Mouse (Mus musculus): ENCODE data around the gene Pip5k1b. TPM values are rescaled to one million over a fixed set of nuclear protein-coding genes. Genes with fewer than 3 reads are reported as not detected.

Pip5k1b gene
- total RNA-seq, 2 experiments from 2014 or later: 68.7 to 78.5 TPM

GRCm38 (mm10) chr19:24300994-24301767 lies 254.5 kb downstream of the Pip5k1b start:
- DNase-seq: peak; percentile 62 to 69

GRCm38 (mm10) chr19:24293537-24293936 lies 262.1 kb downstream of the Pip5k1b start:
- DNase-seq: no peak

GRCm38 (mm10) chr19:24284187-24284586 lies 271.5 kb downstream of the Pip5k1b start:
- DNase-seq: no peak

DNA sequence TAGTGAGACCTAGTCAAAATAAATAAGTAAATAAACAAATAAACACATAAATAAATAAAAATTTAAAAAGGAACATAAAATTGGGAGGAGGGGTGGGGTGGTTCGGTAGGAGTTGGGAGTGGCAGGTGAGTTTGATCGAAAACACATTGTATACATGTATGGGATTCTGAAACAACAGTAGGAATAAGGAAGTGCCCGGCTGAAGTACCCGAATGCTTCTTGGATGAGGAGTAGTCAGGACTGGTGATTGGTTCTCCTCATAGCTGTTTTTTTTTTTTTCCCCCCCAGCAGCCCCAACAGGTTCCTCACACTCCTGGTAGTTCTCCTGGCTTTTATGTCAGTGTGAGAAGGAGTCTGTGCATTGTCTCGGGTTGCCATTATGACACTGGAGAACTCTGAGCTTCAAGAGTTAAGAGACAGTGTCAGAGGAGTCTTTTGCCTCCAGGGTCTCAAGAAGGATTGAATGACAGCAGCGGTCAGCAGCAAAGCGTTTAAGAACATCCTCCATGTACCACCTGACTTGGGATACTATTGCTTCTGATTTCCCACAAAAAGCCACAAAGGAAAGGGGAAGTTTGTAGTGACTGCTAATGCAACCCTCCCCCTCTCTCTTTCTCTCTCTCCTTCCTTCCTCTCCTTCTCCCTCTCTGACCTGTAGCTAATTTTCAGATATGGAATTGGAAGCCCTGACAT lies 274.2 kb downstream of the Pip5k1b start:
- no peak for DNase-seq

GRCm38 (mm10) chr19:24280601-24281228 lies 275.0 kb downstream of the Pip5k1b start, which contains the start of gene Fxn:
Gene Fxn, minus strand, starts transcription at chr19:24280605.
- DNase-seq: no peak

GRCm38 (mm10) chr19:24279706-24280600 lies 275.7 kb downstream of the Pip5k1b start:
- DNase-seq: peak; percentile 75 to 78

DNA sequence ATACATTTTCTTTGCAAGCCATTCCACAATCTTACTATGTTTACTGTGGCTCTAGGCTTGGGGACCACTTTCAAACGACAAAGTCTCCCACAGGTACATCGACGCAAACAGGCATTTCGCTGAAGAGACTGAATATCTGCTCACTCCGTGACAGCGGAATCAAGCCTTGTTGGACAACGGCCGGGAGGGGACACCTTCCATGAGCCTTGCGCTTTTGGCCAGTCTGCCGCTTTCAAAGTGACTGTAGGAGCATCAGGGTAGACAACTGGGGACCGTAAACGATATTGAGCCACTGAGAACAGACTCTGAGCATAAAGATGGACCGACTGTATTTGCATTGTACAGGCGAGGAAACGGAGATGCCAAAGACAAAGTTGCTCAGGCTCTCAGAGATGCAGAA lies 276.8 kb downstream of the Pip5k1b start:
- DNase-seq: no peak

DNA sequence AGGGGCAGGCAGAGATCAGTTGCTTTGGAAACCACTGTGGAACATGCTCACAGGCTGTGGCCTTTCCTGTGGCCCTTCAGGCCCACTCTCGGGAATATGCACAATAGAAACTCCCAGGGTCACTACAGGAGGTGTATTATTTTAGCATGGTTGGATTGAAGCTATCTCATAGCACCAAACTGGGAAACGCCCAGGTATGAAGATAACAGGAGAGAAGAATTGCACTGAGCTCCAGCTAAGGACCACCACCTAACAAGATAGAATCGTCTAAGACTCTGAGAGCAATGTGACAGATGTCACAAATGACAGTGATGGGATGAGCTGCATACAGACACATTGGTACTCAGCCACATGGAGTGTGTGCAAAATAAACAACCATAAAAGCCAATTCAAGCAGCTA lies 281.4 kb downstream of the Pip5k1b start:
- no peak for DNase-seq

DNA sequence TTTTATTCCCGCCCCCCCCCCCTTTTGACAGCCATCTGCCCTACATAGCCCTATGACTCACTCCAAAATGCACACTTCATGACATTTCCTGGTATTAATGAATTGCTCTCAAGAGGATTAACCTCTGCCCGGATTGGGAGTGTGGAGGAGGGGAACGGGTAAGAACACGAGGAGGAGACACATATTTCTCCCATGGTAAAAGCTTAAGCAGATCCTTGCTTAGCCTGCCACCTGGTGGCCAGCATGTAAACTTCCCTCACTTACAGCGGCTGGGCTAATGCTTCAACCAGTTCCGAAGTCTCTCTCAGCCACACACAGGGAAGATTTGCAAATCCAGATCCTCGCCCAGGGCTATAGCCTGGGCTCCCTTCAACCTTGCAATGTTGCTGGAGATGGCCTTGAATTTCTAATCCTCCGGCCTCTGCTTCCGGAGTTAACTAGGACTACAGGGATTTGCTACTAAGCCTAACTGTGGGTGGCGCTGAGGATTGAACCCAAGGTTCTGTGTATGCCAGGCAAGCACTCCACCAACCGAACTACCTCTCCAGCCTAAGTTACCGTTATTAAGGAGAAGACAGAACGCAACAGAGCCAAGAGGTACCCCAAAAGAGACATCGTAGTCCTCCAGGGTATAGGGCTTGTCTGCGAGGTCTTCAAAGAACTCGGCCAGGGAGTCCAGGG lies 283.8 kb downstream of the Pip5k1b start:
- DNase-seq: peak; percentile 70 to 83

DNA sequence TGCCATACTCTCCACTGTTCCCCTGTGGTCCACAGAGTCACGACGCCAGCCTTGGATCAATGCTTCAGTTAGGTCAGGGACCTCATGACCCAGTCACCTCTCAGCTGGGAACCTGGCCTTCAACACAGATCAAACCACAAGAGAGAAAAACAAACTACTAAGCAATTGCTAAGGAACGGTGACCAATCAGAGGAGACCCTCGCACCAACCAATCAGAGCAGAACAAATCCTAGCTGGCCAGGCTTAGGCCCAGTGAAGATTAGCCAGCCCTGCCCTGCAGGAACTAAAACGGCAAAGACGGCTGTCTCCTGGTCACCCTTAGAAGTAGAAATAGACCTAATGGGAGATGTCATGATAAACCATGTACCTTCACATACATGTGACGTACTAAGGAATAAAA lies 284.3 kb downstream of the Pip5k1b start:
- no peak for DNase-seq

DNA sequence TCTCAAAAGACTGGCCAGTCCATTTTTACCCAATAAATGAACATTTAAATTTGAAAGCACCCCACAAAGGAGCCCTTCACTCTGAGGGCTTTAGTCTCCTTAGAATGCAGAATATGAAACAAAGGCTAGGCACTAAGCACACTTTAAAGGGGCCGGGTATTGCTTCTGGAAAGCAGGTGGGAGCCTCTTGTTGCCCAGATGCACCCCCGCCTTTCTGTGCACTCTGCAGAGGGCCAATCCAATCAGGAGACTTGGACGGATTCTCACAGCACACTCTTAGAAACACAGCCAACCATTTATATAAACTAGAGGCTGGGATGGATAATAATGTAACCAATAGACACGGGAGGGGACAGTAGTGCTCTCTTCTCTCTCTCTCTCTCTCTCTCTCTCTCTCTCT lies 287.1 kb downstream of the Pip5k1b start:
- no peak for DNase-seq

GRCm38 (mm10) chr19:24266046-24266830 lies 289.4 kb downstream of the Pip5k1b start:
- DNase-seq: no peak

DNA sequence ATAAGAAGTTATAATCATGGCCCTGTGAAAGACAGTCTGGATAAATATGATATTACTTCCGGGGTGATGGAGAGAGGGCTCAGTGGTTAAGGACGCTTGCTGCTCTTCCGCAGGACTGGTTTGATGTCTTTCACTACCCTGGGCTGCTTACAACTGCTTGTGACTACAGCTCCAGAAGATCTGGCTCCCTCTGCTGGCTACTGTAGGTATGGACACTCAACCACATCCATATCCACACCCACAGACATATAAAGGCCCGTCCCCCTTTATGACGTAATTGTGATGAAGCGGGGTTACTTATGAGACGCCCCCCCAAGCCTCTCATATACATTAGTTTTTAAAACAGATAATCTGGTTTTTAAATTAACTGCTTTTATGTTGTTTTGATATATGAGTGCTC lies 290.7 kb downstream of the Pip5k1b start:
- DNase-seq: peak; percentile 62 to 75

DNA sequence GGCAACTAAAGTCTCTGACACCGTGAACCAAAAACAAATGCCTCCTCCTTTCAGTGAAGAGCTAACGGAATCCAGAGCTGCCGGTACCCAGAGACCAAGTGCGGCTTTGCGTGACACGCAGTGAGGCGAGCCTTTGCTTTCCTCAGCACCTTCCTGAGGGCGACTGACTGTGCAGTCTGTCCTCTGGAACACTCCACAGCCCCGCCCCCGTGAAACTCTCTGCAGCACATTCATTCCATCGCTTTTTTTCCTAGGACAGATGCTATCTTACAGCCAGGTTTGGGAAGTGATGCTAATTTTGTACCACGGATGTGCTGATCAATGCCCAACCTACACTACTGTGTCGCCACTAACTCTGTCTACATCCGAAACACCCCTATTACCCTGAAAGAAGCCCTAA lies 292.9 kb downstream of the Pip5k1b start:
- DNase-seq: no peak

DNA sequence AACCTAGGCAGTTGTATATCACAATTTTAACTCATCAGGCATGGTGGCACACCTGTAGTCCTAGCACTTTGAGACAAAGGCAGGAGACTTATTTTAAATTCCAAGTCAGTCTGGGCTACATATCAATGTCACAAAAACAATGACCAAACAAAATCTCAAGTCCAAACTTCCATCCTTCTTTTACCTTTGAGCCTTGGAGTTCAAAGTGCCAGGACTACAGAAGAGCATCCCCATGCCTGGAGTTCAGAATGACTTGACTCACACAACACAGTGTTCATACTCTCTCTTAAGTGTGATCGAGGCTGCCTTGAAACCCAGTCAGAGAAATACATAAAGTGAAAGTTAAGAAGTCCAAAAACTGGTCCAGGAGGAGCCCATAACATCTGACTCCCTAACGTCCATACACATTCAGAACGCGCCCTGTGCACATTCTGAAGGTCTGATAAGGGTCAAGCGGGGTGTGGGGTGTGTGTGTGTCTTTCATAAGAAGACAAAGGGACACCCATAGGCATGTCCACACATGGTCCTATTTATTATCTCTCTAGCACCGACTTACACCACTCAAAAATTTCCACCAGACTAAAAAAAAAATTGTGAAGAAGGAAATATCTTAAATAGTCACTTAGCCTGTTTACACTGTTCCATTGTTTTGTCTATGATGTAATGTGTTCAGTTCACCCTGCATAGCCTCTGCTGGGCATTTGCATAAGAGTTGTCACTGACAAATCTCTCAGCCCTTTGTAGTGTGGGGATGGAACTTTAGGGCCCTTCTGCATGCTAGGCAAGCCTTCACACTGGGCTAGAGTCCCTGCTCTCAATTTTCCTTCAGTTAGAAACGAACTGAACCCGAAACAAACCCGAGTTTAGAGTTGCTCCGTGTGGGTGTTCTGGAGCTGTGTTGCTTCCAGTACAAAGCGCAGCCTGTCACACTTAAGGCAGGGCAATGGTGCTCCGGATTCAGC lies 296.0 kb downstream of the Pip5k1b start:
- no peak for DNase-seq

DNA sequence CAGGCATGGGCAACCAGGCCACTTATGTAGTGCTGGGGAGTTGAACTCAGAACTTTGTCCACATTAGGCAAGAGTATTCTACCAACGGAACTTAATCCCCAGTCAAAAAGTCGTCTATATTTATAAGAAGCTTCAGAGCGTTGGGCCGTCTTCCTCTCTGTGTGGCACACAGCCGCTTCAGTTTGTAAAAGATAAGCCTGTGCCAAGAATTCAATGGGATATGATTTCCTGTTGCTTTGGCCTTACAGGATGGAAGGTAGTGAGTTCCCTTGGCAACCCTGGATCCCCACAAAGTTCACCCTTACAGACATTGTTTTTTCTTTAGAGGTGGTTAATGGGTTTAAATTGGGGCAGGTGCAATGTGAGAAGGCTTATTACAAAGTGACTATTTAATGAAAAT lies 297.3 kb downstream of the Pip5k1b start:
- no peak for DNase-seq

GRCm38 (mm10) chr19:24257962-24258361 lies 297.7 kb downstream of the Pip5k1b start:
- no peak for DNase-seq

DNA sequence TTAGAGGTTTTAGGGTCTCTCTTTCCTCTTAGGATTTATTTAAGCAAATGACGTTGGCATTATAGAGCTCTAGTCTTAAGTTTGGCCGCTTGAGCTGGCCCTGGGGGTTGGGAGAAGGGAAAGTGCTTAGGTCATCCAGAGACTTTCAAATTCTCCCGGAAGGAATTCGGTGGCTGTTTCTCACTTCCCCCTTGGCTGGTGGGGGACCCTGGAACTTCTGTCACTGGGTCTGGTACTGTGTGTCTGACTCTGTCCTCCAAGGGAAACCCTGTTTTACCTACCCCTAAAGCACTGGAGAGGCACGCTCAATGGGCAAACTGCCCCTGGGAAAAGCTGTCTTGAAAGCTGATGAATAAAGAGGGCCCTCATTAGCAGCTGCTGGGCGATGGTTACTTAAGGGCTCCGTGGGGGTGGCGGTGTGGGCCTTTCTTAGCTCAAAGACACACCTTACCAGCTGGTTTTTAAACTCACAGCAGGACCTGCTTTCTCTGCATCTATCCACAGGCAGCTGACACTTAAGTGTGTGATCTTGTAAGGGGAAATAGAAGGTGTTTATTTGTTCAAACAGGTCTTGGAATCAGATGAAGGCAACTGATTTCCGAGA lies 301.9 kb downstream of the Pip5k1b start:
- DNase-seq: no peak

DNA sequence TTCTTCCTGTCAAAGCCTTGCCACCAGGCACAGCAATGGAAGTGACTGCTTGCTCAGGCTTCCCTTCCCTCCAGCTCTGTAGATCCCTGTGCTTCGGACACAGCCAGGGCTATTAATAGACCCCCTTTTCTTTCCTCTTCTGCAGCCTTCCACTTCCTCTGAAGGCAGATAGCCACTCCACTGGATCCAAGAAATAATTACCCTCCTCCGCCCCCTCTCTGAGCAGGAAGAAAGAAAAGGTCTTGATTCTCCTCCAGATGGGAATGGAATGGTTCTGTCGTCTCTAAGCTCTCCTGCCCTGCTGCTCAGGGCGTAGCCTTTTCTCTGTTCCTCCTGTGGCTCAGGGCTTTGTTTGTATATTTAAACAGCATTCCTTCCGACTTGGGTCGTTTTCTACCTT lies 303.8 kb downstream of the Pip5k1b start:
- DNase-seq: no peak

Measured in layer of hippocampus, postnatal 36 days (tissue).